Mouse (Mus musculus): Measurements from ENCODE around the gene Rnf149. TPM values are rescaled to one million over a fixed set of nuclear protein-coding genes. Genes with fewer than 3 reads are reported as not detected.

Gene Rnf149
- polyA plus RNA-seq, 1 experiment from 2014 or later, result 34.0 TPM

DNA sequence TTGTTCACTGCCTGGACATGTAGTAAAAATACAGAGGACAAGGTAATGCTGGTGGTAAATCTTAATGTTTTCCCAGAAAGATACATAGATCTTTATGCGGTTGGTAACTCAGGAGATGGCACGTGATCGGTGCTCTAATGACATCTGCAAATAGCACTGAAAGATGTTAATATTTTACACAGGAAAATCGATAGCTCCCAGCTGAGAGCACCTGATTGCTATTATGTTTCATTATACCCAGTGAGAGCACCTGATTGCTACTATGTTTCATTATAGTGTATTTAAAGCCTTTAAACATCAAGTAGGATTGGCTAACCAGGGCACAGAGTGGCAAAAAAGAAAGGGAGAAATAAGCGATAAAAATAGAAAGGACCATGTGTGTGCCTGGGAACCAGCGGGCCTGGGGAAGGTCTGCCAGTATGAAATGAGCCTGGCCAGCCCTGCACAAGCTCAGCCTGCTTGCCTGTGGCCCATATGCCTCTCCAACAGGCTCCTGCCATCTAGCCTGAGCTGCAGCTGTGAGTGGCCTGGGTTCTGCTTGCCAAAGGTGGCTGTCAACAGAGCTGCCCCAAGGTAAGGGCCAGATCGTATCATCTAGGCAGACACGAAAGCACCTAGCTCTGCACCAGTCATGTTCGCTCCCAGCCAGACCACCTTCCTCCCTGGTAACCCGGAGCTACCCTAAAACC lies 61.8 kb downstream of the Rnf149 start:
- WGBS, result 81% methylated on average over 10 of the region's 10 CpGs
- ATAC-seq (ENCODE audit: insufficient number of reproducible peaks, insufficient read depth, low FRiP score, low read depth), result no peak
- no peak overlapping the region for H3K27ac ChIP-seq (ENCODE audit: low read length)

DNA sequence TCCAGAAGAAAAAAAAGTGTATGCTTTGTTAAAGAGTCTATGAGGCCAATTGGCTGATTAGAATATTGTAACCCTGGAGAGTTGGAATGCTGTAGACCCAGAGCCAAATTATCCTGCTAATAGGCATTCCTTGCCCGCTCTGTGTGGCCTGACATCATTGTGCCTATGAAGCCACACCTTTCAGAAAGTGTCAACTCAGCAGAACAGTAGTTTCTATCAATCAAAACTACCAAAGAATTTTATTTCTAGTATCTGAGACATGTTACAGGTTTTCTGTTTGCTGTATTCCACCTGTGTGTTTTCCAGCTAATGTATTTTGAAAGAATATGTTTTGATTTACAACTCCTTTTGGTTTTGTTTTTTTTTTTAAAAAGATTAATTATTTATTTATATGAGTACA lies 65.0 kb downstream of the Rnf149 start:
- no peaks in the 10 kb centered on the region for H3K4me1 ChIP-seq (ENCODE audit: control insufficient read depth, insufficient read depth, low read length)
- H3K4me3 ChIP-seq (ENCODE audit: low read depth, low read length), result no peak overlapping the region
- H3K36me3 ChIP-seq (ENCODE audit: control insufficient read depth, insufficient read depth, low read length), result no peaks in the 10 kb centered on the region
- no peak overlapping the region for H3K27ac ChIP-seq (ENCODE audit: low read length)
- no peak for ATAC-seq (ENCODE audit: insufficient number of reproducible peaks, insufficient read depth, low FRiP score, low read depth)
- 89% methylated on average over 1 of the region's 1 CpGs for WGBS
- no peaks in the 10 kb centered on the region for H3K27me3 ChIP-seq (ENCODE audit: control insufficient read depth, insufficient read depth, low read length)
- no peak overlapping the region for H3K9ac ChIP-seq (replicated peaks; ENCODE audit: low read depth, low read length)
- H3K4me2 ChIP-seq (replicated peaks; ENCODE audit: low read depth, low read length), result no peak overlapping the region
- no peaks in the 10 kb centered on the region for H3K9me3 ChIP-seq (ENCODE audit: control insufficient read depth, low read depth, low read length)

More for the DNA sequence above, 61.8 kb downstream of the Rnf149 start:
- Histone ChIP-seq H3K9ac (replicated peaks; ENCODE audit: low read depth, low read length) (no peak overlapping the region), H3K36me3 (ENCODE audit: control insufficient read depth, insufficient read depth, low read length) (no peaks in the 10 kb centered on the region), H3K27me3 (ENCODE audit: control insufficient read depth, insufficient read depth, low read length) (no peaks in the 10 kb centered on the region), H3K4me1 (ENCODE audit: control insufficient read depth, insufficient read depth, low read length) (no peaks in the 10 kb centered on the region), H3K4me2 (replicated peaks; ENCODE audit: low read depth, low read length) (no peak overlapping the region), H3K9me3 (ENCODE audit: control insufficient read depth, low read depth, low read length) (no peaks in the 10 kb centered on the region), H3K4me3 (ENCODE audit: low read depth, low read length) (no peak overlapping the region)

DNA sequence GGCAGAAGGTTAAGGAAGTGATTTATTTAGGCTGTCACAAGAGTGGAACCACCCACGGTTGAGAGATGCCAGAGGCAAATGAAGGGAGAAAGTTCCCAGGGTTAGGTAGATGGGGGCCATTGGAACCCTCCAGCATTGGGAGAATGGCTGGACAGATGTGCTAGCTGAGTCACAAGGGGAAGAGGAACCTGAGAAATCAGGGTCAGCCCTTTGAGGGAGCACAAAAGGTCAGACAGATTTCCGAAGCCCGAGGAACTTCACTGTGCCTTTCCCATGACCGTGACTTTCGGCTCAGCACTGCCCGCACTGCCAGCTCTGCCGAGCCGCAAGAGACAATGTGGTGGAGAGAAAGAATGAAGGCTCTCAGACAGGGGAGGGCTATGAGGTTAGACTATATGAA lies 65.4 kb downstream of the Rnf149 start:
- no peaks in the 10 kb centered on the region for H3K27me3 ChIP-seq (ENCODE audit: control insufficient read depth, insufficient read depth, low read length)
- H3K4me1 ChIP-seq (ENCODE audit: control insufficient read depth, insufficient read depth, low read length), result no peaks in the 10 kb centered on the region
- no peak overlapping the region for H3K4me3 ChIP-seq (ENCODE audit: low read depth, low read length)
- H3K4me2 ChIP-seq (replicated peaks; ENCODE audit: low read depth, low read length), result no peak overlapping the region
- no peaks in the 10 kb centered on the region for H3K36me3 ChIP-seq (ENCODE audit: control insufficient read depth, insufficient read depth, low read length)
- H3K9ac ChIP-seq (replicated peaks; ENCODE audit: low read depth, low read length), result no peak overlapping the region
- H3K27ac ChIP-seq (ENCODE audit: low read length), result no peak overlapping the region
- 75% methylated on average over 8 of the region's 8 CpGs for WGBS
- H3K9me3 ChIP-seq (ENCODE audit: control insufficient read depth, low read depth, low read length), result no peaks in the 10 kb centered on the region
- ATAC-seq (ENCODE audit: insufficient number of reproducible peaks, insufficient read depth, low FRiP score, low read depth), result no peak

GRCm38 (mm10) chr1:39505600-39505999 lies 71.6 kb downstream of the Rnf149 start:
- H3K9ac ChIP-seq (replicated peaks; ENCODE audit: low read depth, low read length), result no peak overlapping the region
- H3K27me3 ChIP-seq (ENCODE audit: control insufficient read depth, insufficient read depth, low read length), result no peaks in the 10 kb centered on the region
- no peak overlapping the region for H3K4me2 ChIP-seq (replicated peaks; ENCODE audit: low read depth, low read length)
- H3K27ac ChIP-seq (ENCODE audit: low read length), result no peak overlapping the region
- H3K4me3 ChIP-seq (ENCODE audit: low read depth, low read length), result no peak overlapping the region
- no peaks in the 10 kb centered on the region for H3K36me3 ChIP-seq (ENCODE audit: control insufficient read depth, insufficient read depth, low read length)
- H3K4me1 ChIP-seq (ENCODE audit: control insufficient read depth, insufficient read depth, low read length), result no peaks in the 10 kb centered on the region
- no peak for ATAC-seq (ENCODE audit: insufficient number of reproducible peaks, insufficient read depth, low FRiP score, low read depth)
- no peaks in the 10 kb centered on the region for H3K9me3 ChIP-seq (ENCODE audit: control insufficient read depth, low read depth, low read length)
- 58% methylated on average over 9 of the region's 9 CpGs for WGBS

DNA sequence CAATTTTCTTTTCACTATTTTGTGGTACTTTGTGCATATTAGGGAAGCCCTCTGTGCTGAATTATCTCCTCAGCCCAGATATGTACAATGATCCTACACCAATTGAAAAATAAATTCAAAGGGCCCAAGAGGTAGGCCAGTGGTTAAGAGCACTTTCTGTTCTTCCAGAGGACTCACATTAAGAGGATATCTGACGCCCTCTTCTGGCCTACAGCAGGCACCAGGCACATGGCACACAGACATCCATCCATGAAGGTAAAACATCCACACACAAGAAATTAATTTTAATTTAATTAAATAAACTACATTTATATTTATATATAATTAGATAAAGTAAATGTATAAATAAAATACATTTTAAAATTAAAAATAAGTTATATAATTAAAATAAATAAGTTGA lies 72.9 kb downstream of the Rnf149 start:
- H3K27me3 ChIP-seq (ENCODE audit: control insufficient read depth, insufficient read depth, low read length), result no peaks in the 10 kb centered on the region
- no peaks in the 10 kb centered on the region for H3K36me3 ChIP-seq (ENCODE audit: control insufficient read depth, insufficient read depth, low read length)
- WGBS, result 12% methylated on average over 1 of the region's 1 CpGs
- H3K27ac ChIP-seq (ENCODE audit: low read length), result no peak overlapping the region
- no peak overlapping the region for H3K4me2 ChIP-seq (replicated peaks; ENCODE audit: low read depth, low read length)
- no peak overlapping the region for H3K9ac ChIP-seq (replicated peaks; ENCODE audit: low read depth, low read length)
- H3K9me3 ChIP-seq (ENCODE audit: control insufficient read depth, low read depth, low read length), result no peaks in the 10 kb centered on the region
- no peak for ATAC-seq (ENCODE audit: insufficient number of reproducible peaks, insufficient read depth, low FRiP score, low read depth)
- no peak overlapping the region for H3K4me3 ChIP-seq (ENCODE audit: low read depth, low read length)
- H3K4me1 ChIP-seq (ENCODE audit: control insufficient read depth, insufficient read depth, low read length), result no peaks in the 10 kb centered on the region

DNA sequence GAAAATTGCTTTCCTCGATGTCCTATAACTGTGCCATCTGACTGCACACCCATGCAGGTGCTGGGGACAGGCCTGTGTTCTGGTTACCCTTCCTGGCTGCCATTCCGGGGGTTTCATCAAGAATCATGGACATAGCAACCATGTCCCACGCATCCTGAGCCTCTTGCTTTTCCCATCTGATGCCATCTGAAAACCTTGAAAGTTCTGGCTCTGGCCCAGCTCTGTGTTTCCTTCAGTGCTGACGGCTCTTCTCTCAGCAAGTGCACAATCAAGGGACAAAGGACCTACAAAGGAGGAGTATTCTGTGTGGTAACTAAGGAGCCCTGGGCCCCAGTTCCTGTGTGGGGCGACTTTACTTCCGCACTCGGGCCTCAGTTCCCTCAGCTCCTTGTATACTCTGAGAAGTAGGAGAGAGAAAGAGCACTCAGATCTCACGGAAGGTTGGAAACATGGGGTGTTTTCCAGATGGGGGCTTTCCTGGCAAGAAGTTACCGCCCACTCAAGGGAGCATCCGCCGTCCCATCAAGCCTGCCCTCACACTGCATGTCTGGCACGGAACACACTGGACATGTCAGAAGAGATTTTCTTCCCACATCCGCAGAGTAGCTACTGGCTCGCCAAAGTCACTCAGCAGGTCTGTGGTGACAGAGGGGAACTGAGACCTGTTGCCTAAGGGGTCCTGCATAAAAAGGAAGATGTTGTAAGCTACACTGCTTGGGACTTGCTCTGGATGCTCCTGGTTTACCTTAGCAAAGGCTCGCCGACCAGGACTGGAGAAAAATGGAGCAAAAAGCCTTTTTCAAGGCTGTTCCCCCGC lies 74.2 kb downstream of the Rnf149 start:
- 87% methylated on average over 17 of the region's 17 CpGs for WGBS
- Histone ChIP-seq H3K9me3 (ENCODE audit: control insufficient read depth, low read depth, low read length) (no peaks in the 10 kb centered on the region), H3K4me1 (ENCODE audit: control insufficient read depth, insufficient read depth, low read length) (no peaks in the 10 kb centered on the region), H3K27me3 (ENCODE audit: control insufficient read depth, insufficient read depth, low read length) (no peaks in the 10 kb centered on the region), H3K27ac (ENCODE audit: low read length) (no peak overlapping the region), H3K9ac (replicated peaks; ENCODE audit: low read depth, low read length) (no peak overlapping the region), H3K36me3 (ENCODE audit: control insufficient read depth, insufficient read depth, low read length) (no peaks in the 10 kb centered on the region), H3K4me3 (ENCODE audit: low read depth, low read length) (no peak overlapping the region), H3K4me2 (replicated peaks; ENCODE audit: low read depth, low read length) (no peak overlapping the region)
- no peak for ATAC-seq (ENCODE audit: insufficient number of reproducible peaks, insufficient read depth, low FRiP score, low read depth)

Other genes starting within 250 kb of the Rnf149 start
- 796 and 805 TPM in 2 replicates for gene Rpl31, start 209.6 kb downstream of the Rnf149 start, polyA plus RNA-seq (2014; fragmentation: Nextera tagmentation; extraction: Ambion mirVana)
- 11.7 and 12.4 TPM in 2 replicates for gene Tbc1d8, start 98.7 kb downstream of the Rnf149 start, polyA plus RNA-seq (2014; fragmentation: Nextera tagmentation; extraction: Ambion mirVana)
- 22.0 and 27.1 TPM in 2 replicates for gene Cnot11, start 42.4 kb downstream of the Rnf149 start, polyA plus RNA-seq (2014; fragmentation: Nextera tagmentation; extraction: Ambion mirVana)
- gene Creg2, start 74.1 kb upstream of the Rnf149 start, polyA plus RNA-seq (2014; fragmentation: Nextera tagmentation; extraction: Ambion mirVana), result 0.29 and 0.35 TPM in 2 replicates
- gene Rfx8, start 143.6 kb upstream of the Rnf149 start, polyA plus RNA-seq (2014; fragmentation: Nextera tagmentation; extraction: Ambion mirVana), result 0.27 and 0.88 TPM in 2 replicates
- not detected in 2 replicates for gene Gm3646, start 227.9 kb upstream of the Rnf149 start, polyA plus RNA-seq (2014; fragmentation: Nextera tagmentation; extraction: Ambion mirVana)

Data from stomach, embryonic 14.5 days (tissue).